Mouse (Mus musculus): ENCODE measurements around the gene Invs. TPM values are rescaled to one million over a fixed set of nuclear protein-coding genes. Genes with fewer than 3 reads are reported as not detected.
A peak's percentile ranks its signal among the peaks of the same experiment; 100 is the strongest.

The Invs gene
- polyA plus RNA-seq, 1 experiment from 2014 or later, result 4.3 TPM

- Histone ChIP-seq H3K27me3 (ENCODE audit: control insufficient read depth, insufficient read depth, low read length) (no peaks in the 10 kb centered on the region), H3K4me3 (ENCODE audit: low read depth, low read length) (no peak overlapping the region), H3K4me1 (ENCODE audit: control insufficient read depth, insufficient read depth, low read length) (no peaks in the 10 kb centered on the region), H3K4me2 (ENCODE audit: low read depth) (no peak overlapping the region), H3K36me3 (ENCODE audit: control insufficient read depth, insufficient read depth, low read length) (no peaks in the 10 kb centered on the region), H3K27ac (ENCODE audit: low read depth, low read length) (no peak overlapping the region), H3K9me3 (ENCODE audit: control insufficient read depth, low read length) (no peaks in the 10 kb centered on the region), H3K9ac (ENCODE audit: low read length) (no peak overlapping the region)
- 26% methylated on average over 2 of the region's 2 CpGs for WGBS
- ATAC-seq (ENCODE audit: insufficient read depth, low FRiP score, low TSS enrichment) (no peak), DNase-seq (ENCODE audit: low spot score) (peak; percentile 33)
These were observed 201.7 kb downstream of the Invs start for GRCm38 (mm10) chr4:48481287-48481686.

Other genes with a start within 250 kb of the Invs start
- 0.37 and 0.54 TPM in 2 replicates for gene Nr4a3, start 234.6 kb upstream of the Invs start, polyA plus RNA-seq (2014; fragmentation: Nextera tagmentation; extraction: Ambion mirVana)
- gene Stx17, start 154.8 kb upstream of the Invs start, polyA plus RNA-seq (2014; fragmentation: Nextera tagmentation; extraction: Ambion mirVana), result 21.0 and 24.1 TPM in 2 replicates
- 69.8 and 70.0 TPM in 2 replicates for gene Erp44, start 202 bp upstream of the Invs start, polyA plus RNA-seq (2014; fragmentation: Nextera tagmentation; extraction: Ambion mirVana)
- gene Tex10, start 193.7 kb downstream of the Invs start, polyA plus RNA-seq (2014; fragmentation: Nextera tagmentation; extraction: Ambion mirVana), result 70.6 and 81.1 TPM in 2 replicates